Mouse (Mus musculus) ES-Bruce4 (cell line): Measurements from ENCODE around the gene Lcn6.

Source experiments
- CTCF ChIP-seq: IDR thresholded peaks from one replicate; pipeline ENCODE4 v1.8.1; 2011; ENCODE audit warnings: low read depth, low read length
- EP300 ChIP-seq: IDR thresholded peaks from 2 replicates; pipeline ENCODE4 v1.6.1; 2011; ENCODE audit warnings: low read depth, low read length; ENCODE audit not compliant: insufficient read depth

DNA sequence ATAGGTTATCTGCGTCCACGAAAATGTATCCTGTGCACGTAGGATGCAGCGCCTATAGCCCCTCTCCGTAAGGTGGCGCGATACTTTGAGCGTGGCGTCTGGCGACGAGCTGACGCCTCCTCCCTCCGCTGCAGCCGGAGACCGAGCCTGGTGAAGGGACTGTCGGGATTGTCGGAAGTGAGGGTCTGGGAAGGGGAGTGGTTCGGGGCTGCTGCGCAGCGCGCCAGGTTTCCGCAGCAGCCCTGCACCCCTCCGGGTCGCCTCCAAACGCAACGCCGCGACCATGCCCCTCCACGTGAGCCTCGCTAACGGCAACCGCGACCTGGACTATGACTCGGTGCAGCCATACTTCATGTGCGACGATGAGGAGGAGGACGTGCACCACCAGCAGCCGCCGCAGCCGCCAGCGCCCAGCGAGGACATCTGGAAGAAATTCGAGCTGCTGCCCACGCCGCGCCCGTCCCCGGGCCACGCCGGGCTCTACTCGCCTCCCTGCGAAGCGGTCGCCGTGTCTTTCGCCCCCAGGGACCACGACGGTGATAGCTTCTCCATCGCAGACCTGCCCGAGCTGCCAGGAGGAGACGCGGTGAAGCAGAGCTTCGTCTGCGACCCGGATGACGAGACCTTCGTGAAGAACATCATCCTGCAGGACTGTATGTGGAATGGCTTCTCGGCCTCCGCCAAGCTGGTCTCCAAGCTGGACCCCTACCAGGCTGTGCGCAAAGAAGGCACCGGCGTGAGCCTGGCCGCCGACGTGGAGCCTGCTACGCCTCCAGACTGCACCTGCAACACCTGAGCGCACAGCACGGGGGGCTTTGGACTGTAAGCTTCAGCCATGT lies 30.3 kb downstream of the Lcn6 start, which contains the start of gene Bmyc:
- no peak for TF ChIP-seq EP300
- TF ChIP-seq CTCF = peak; percentile 72
